Mouse (Mus musculus): Measurements from ENCODE around the gene Grip1. TPM values are rescaled to one million over a fixed set of nuclear protein-coding genes. Genes with fewer than 3 reads are reported as not detected.

Gene Grip1
- polyA plus RNA-seq, 1 experiment from 2014 or later = 4.3 TPM

- Histone ChIP-seq H3K4me1 (ENCODE audit: control insufficient read depth, insufficient read depth, low read length) (no peaks in the 10 kb centered on the region), H3K4me3 (ENCODE audit: low read depth, low read length) (no peak overlapping the region), H3K9me3 (ENCODE audit: control insufficient read depth, low read depth, low read length) (no peaks in the 10 kb centered on the region), H3K4me2 (replicated peaks; ENCODE audit: low read depth, low read length) (no peak overlapping the region), H3K27me3 (ENCODE audit: control insufficient read depth, insufficient read depth, low read length) (no peaks in the 10 kb centered on the region), H3K36me3 (ENCODE audit: control insufficient read depth, insufficient read depth, low read length) (no peaks in the 10 kb centered on the region), H3K27ac (ENCODE audit: low read length) (no peak overlapping the region), H3K9ac (replicated peaks; ENCODE audit: low read depth, low read length) (no peak overlapping the region)
- ATAC-seq (ENCODE audit: insufficient number of reproducible peaks, insufficient read depth, low FRiP score, low read depth) = no peak
- WGBS = 73% methylated on average over 6 of the region's 6 CpGs
These were observed 97.0 kb downstream of the Grip1 start for GRCm38 (mm10) chr10:119550630-119551029.

GRCm38 (mm10) chr10:119556346-119556745 lies 102.7 kb downstream of the Grip1 start:
- 64% methylated on average over 7 of the region's 7 CpGs for WGBS
- no peak overlapping the region for H3K4me2 ChIP-seq (replicated peaks; ENCODE audit: low read depth, low read length)
- no peaks in the 10 kb centered on the region for H3K9me3 ChIP-seq (ENCODE audit: control insufficient read depth, low read depth, low read length)
- no peak overlapping the region for H3K9ac ChIP-seq (replicated peaks; ENCODE audit: low read depth, low read length)
- no peaks in the 10 kb centered on the region for H3K27me3 ChIP-seq (ENCODE audit: control insufficient read depth, insufficient read depth, low read length)
- H3K27ac ChIP-seq (ENCODE audit: low read length) = no peak overlapping the region
- no peak overlapping the region for H3K4me3 ChIP-seq (ENCODE audit: low read depth, low read length)
- ATAC-seq (ENCODE audit: insufficient number of reproducible peaks, insufficient read depth, low FRiP score, low read depth) = no peak
- no peaks in the 10 kb centered on the region for H3K4me1 ChIP-seq (ENCODE audit: control insufficient read depth, insufficient read depth, low read length)
- no peaks in the 10 kb centered on the region for H3K36me3 ChIP-seq (ENCODE audit: control insufficient read depth, insufficient read depth, low read length)

- no peaks in the 10 kb centered on the region for H3K36me3 ChIP-seq (ENCODE audit: control insufficient read depth, insufficient read depth, low read length)
- H3K4me2 ChIP-seq (replicated peaks; ENCODE audit: low read depth, low read length) = no peak overlapping the region
- no peak overlapping the region for H3K27ac ChIP-seq (ENCODE audit: low read length)
- ATAC-seq (ENCODE audit: insufficient number of reproducible peaks, insufficient read depth, low FRiP score, low read depth) = no peak
- H3K4me1 ChIP-seq (ENCODE audit: control insufficient read depth, insufficient read depth, low read length) = no peaks in the 10 kb centered on the region
- H3K9me3 ChIP-seq (ENCODE audit: control insufficient read depth, low read depth, low read length) = no peaks in the 10 kb centered on the region
- H3K9ac ChIP-seq (replicated peaks; ENCODE audit: low read depth, low read length) = no peak overlapping the region
- no peak overlapping the region for H3K4me3 ChIP-seq (ENCODE audit: low read depth, low read length)
- 89% methylated on average over 7 of the region's 7 CpGs for WGBS
- H3K27me3 ChIP-seq (ENCODE audit: control insufficient read depth, insufficient read depth, low read length) = no peaks in the 10 kb centered on the region
These were observed 104.8 kb downstream of the Grip1 start for GRCm38 (mm10) chr10:119558432-119558831.

GRCm38 (mm10) chr10:119564862-119565261 lies 111.2 kb downstream of the Grip1 start:
- H3K4me2 ChIP-seq (replicated peaks; ENCODE audit: low read depth, low read length) = no peak overlapping the region
- H3K27ac ChIP-seq (ENCODE audit: low read length) = no peak overlapping the region
- no peaks in the 10 kb centered on the region for H3K27me3 ChIP-seq (ENCODE audit: control insufficient read depth, insufficient read depth, low read length)
- no peak overlapping the region for H3K9ac ChIP-seq (replicated peaks; ENCODE audit: low read depth, low read length)
- no peak for ATAC-seq (ENCODE audit: insufficient number of reproducible peaks, insufficient read depth, low FRiP score, low read depth)
- no peak overlapping the region for H3K4me3 ChIP-seq (ENCODE audit: low read depth, low read length)
- no peaks in the 10 kb centered on the region for H3K9me3 ChIP-seq (ENCODE audit: control insufficient read depth, low read depth, low read length)
- 95% methylated on average over 7 of the region's 7 CpGs for WGBS
- no peaks in the 10 kb centered on the region for H3K4me1 ChIP-seq (ENCODE audit: control insufficient read depth, insufficient read depth, low read length)
- no peaks in the 10 kb centered on the region for H3K36me3 ChIP-seq (ENCODE audit: control insufficient read depth, insufficient read depth, low read length)

- Histone ChIP-seq H3K4me2 (replicated peaks; ENCODE audit: low read depth, low read length) (no peak overlapping the region), H3K4me1 (ENCODE audit: control insufficient read depth, insufficient read depth, low read length) (no peaks in the 10 kb centered on the region), H3K9ac (replicated peaks; ENCODE audit: low read depth, low read length) (no peak overlapping the region), H3K4me3 (ENCODE audit: low read depth, low read length) (no peak overlapping the region), H3K36me3 (ENCODE audit: control insufficient read depth, insufficient read depth, low read length) (no peaks in the 10 kb centered on the region), H3K9me3 (ENCODE audit: control insufficient read depth, low read depth, low read length) (no peaks in the 10 kb centered on the region), H3K27me3 (ENCODE audit: control insufficient read depth, insufficient read depth, low read length) (no peaks in the 10 kb centered on the region), H3K27ac (ENCODE audit: low read length) (no peak overlapping the region)
- WGBS = 61% methylated on average over 9 of the region's 9 CpGs
- ATAC-seq (ENCODE audit: insufficient number of reproducible peaks, insufficient read depth, low FRiP score, low read depth) = no peak
These were observed 119.5 kb downstream of the Grip1 start for GRCm38 (mm10) chr10:119573134-119573533.

GRCm38 (mm10) chr10:119575780-119576179 lies 122.2 kb downstream of the Grip1 start:
- Histone ChIP-seq H3K4me3 (ENCODE audit: low read depth, low read length) (no peak overlapping the region), H3K4me2 (replicated peaks; ENCODE audit: low read depth, low read length) (no peak overlapping the region), H3K27me3 (ENCODE audit: control insufficient read depth, insufficient read depth, low read length) (no peaks in the 10 kb centered on the region), H3K9me3 (ENCODE audit: control insufficient read depth, low read depth, low read length) (no peaks in the 10 kb centered on the region), H3K9ac (replicated peaks; ENCODE audit: low read depth, low read length) (no peak overlapping the region), H3K36me3 (ENCODE audit: control insufficient read depth, insufficient read depth, low read length) (no peaks in the 10 kb centered on the region), H3K4me1 (ENCODE audit: control insufficient read depth, insufficient read depth, low read length) (no peaks in the 10 kb centered on the region), H3K27ac (ENCODE audit: low read length) (no peak overlapping the region)
- no peak for ATAC-seq (ENCODE audit: insufficient number of reproducible peaks, insufficient read depth, low FRiP score, low read depth)
- WGBS = 79% methylated on average over 1 of the region's 1 CpGs

- WGBS = 31% methylated on average over 4 of the region's 4 CpGs
- no peak overlapping the region for H3K27ac ChIP-seq (ENCODE audit: low read length)
- no peak for ATAC-seq (ENCODE audit: insufficient number of reproducible peaks, insufficient read depth, low FRiP score, low read depth)
- H3K27me3 ChIP-seq (ENCODE audit: control insufficient read depth, insufficient read depth, low read length) = no peaks in the 10 kb centered on the region
- H3K4me2 ChIP-seq (replicated peaks; ENCODE audit: low read depth, low read length) = no peak overlapping the region
- H3K9ac ChIP-seq (replicated peaks; ENCODE audit: low read depth, low read length) = no peak overlapping the region
- H3K36me3 ChIP-seq (ENCODE audit: control insufficient read depth, insufficient read depth, low read length) = no peaks in the 10 kb centered on the region
- H3K4me1 ChIP-seq (ENCODE audit: control insufficient read depth, insufficient read depth, low read length) = no peaks in the 10 kb centered on the region
- no peak overlapping the region for H3K4me3 ChIP-seq (ENCODE audit: low read depth, low read length)
- no peaks in the 10 kb centered on the region for H3K9me3 ChIP-seq (ENCODE audit: control insufficient read depth, low read depth, low read length)
These were observed 126.4 kb downstream of the Grip1 start for GRCm38 (mm10) chr10:119580024-119580423.

- 82% methylated on average over 6 of the region's 6 CpGs for WGBS
- no peak for ATAC-seq (ENCODE audit: insufficient number of reproducible peaks, insufficient read depth, low FRiP score, low read depth)
- Histone ChIP-seq H3K9me3 (ENCODE audit: control insufficient read depth, low read depth, low read length) (no peaks in the 10 kb centered on the region), H3K9ac (replicated peaks; ENCODE audit: low read depth, low read length) (no peak overlapping the region), H3K27me3 (ENCODE audit: control insufficient read depth, insufficient read depth, low read length) (no peaks in the 10 kb centered on the region), H3K4me2 (replicated peaks; ENCODE audit: low read depth, low read length) (no peak overlapping the region), H3K27ac (ENCODE audit: low read length) (no peak overlapping the region), H3K4me3 (ENCODE audit: low read depth, low read length) (no peak overlapping the region), H3K36me3 (ENCODE audit: control insufficient read depth, insufficient read depth, low read length) (no peaks in the 10 kb centered on the region), H3K4me1 (ENCODE audit: control insufficient read depth, insufficient read depth, low read length) (no peaks in the 10 kb centered on the region)
These were observed 131.0 kb downstream of the Grip1 start for GRCm38 (mm10) chr10:119584666-119585065.

- Histone ChIP-seq H3K4me1 (ENCODE audit: control insufficient read depth, insufficient read depth, low read length) (no peaks in the 10 kb centered on the region), H3K4me3 (ENCODE audit: low read depth, low read length) (no peak overlapping the region), H3K9ac (replicated peaks; ENCODE audit: low read depth, low read length) (no peak overlapping the region), H3K27ac (ENCODE audit: low read length) (no peak overlapping the region), H3K4me2 (replicated peaks; ENCODE audit: low read depth, low read length) (no peak overlapping the region), H3K36me3 (ENCODE audit: control insufficient read depth, insufficient read depth, low read length) (no peaks in the 10 kb centered on the region), H3K9me3 (ENCODE audit: control insufficient read depth, low read depth, low read length) (no peaks in the 10 kb centered on the region), H3K27me3 (ENCODE audit: control insufficient read depth, insufficient read depth, low read length) (no peaks in the 10 kb centered on the region)
- WGBS = 83% methylated on average over 3 of the region's 3 CpGs
- ATAC-seq (ENCODE audit: insufficient number of reproducible peaks, insufficient read depth, low FRiP score, low read depth) = no peak
These were observed 133.3 kb downstream of the Grip1 start for GRCm38 (mm10) chr10:119586976-119587375.
